Mouse (Mus musculus) lung, embryonic 16.5 days (tissue): ENCODE data around the gene Slc38a4. TPM values are rescaled to one million over a fixed set of nuclear protein-coding genes. Genes with fewer than 3 reads are reported as not detected.

ENCODE experiments used
- ATAC-seq: fragments of 200-750 bp; cut with Nextera tagmentation; 2 replicates; pipeline ENCODE4 v1.8.0; 2017; ENCODE audit warnings: low read depth, mild to moderate bottlenecking, moderate library complexity
- H3K27ac ChIP-seq: fragments of 300-500 bp; sonication (generic); 2 replicates; pipeline ENCODE4 v1.5.1; 2014; ENCODE audit warnings: mild to moderate bottlenecking, control low read depth, low read length
- H3K27me3 ChIP-seq: fragments of 300-500 bp; sonication (generic); 2 replicates; pipeline ENCODE4 v1.6.1; 2014; ENCODE audit warnings: low read depth, low read length, mixed read lengths; ENCODE audit not compliant: control insufficient read depth, insufficient read depth
- H3K36me3 ChIP-seq: fragments of 300-500 bp; sonication (generic); 2 replicates; pipeline ENCODE4 v1.6.1; 2014; ENCODE audit warnings: low read length; ENCODE audit not compliant: control insufficient read depth, insufficient read depth
- H3K4me1 ChIP-seq: fragments of 300-500 bp; sonication (generic); replicated peaks from 2 replicates; pipeline ENCODE4 v1.6.1; 2014; ENCODE audit warnings: low read length, mixed read lengths; ENCODE audit not compliant: control insufficient read depth, insufficient read depth
- H3K4me2 ChIP-seq: fragments of 300-500 bp; sonication (generic); 2 replicates; pipeline ENCODE4 v1.6.1; 2014; ENCODE audit warnings: low read depth, low read length, control low read depth
- H3K4me3 ChIP-seq: fragments of 300-500 bp; sonication (generic); 2 replicates; pipeline ENCODE4 v1.5.1; 2014; ENCODE audit warnings: mild to moderate bottlenecking, low read length, control low read depth
- H3K9ac ChIP-seq: fragments of 300-500 bp; sonication (generic); 2 replicates; pipeline ENCODE4 v1.6.1; 2014; ENCODE audit warnings: low read length, control low read depth
- H3K9me3 ChIP-seq: fragments of 300-500 bp; sonication (generic); 2 replicates; pipeline ENCODE4 v1.6.1; 2016; ENCODE audit warnings: low read length; ENCODE audit not compliant: control insufficient read depth
- WGBS: fragments of 180-500 bp; shearing (Covaris S2); extraction: QIAGEN DNeasy Blood & Tissue Kit; methylation state at CpG from one replicate; pipeline ENCODE4 v1.1.7; 2014; 5-methylcytosine and 5-hydroxymethylcytosine counted together
- polyA plus RNA-seq: library from polyadenylated mRNA; unstranded; fragments of >200 nt; fragmentation: Nextera tagmentation; extraction: Ambion mirVana; gene quantifications from 2 replicates; pipeline ENCODE4 v1.2.1, GENCODE M21; 2015

Gene Slc38a4
- polyA plus RNA-seq, 1 experiment from 2014 or later: 64.8 TPM

DNA sequence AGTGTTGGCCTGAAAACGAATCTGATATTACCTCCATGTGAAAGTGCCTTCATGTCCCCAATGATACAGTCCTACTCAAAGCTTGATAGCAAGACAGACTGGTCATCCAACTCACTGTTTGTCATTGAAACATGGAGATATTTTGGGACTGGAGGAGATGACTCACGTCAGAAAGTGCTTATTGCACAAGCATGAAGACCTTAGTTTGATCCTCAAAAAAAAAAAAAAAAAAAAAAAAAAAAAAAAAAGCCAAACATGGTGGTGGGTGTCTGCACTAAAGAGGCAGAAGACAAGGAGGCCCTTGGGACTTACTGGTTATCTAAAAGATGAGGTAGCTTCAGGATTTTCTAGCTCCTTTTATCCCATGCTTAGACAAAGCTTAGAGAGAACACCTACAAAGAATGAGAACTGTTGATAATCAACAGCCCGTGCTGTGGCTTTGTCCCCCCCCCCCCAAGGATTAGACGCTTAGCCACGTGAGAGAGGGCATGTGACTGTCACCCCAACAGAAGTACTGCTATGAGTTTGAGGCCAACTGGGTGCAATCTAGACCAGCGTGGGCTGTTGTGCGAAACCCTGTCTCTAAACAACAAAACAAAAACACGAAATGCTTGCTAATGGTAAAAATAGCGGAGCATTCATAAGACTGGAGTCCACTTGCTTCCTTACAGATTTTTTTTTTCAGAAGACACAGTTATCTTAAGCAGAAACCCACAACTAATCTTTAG lies 26.5 kb downstream of the Slc38a4 start:
- Histone ChIP-seq H3K4me1 (0 out of 2 replicates have a peak, but pooled peaks cover 5% of the 10 kb centered on the region), H3K9ac (no peak overlapping the region), H3K4me3 (no peak overlapping the region), H3K4me2 (no peak overlapping the region), H3K27me3 (no peaks in the 10 kb centered on the region), H3K27ac (no peak overlapping the region), H3K9me3 (no peaks in the 10 kb centered on the region), H3K36me3 (no peaks in the 10 kb centered on the region)
- no peak for ATAC-seq
- WGBS: 70% methylated on average over 9 of the region's 9 CpGs

DNA sequence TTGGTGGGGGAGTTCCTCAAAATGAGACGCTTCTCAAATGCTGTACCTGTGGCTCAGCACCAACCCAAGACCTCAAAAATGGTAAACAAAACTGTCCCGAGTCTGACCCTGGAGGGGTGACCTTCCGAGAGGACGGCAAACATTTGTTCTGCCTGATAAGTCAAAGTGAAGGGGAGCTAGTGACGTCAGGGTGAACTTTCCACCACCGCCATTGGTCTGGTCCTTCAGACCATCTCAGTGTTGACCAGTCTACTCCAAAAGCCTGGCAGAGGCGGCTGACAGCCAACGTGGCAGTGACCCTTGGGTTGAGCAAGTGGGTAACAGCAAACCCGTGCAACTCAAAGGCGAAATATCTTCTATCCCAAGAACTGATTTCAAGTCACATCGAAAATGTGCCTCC lies 27.1 kb downstream of the Slc38a4 start:
- H3K36me3 ChIP-seq: no peaks in the 10 kb centered on the region
- no peak overlapping the region for H3K4me3 ChIP-seq
- 47% methylated on average over 11 of the region's 11 CpGs for WGBS
- H3K27me3 ChIP-seq: no peaks in the 10 kb centered on the region
- H3K4me1 ChIP-seq: 0 out of 2 replicates have a peak, but pooled peaks cover 5% of the 10 kb centered on the region
- H3K9me3 ChIP-seq: no peaks in the 10 kb centered on the region
- ATAC-seq: peak; percentile 28; the same call in 1 of the 2 replicates
- no peak overlapping the region for H3K4me2 ChIP-seq
- H3K27ac ChIP-seq: no peak overlapping the region
- H3K9ac ChIP-seq: no peak overlapping the region

DNA sequence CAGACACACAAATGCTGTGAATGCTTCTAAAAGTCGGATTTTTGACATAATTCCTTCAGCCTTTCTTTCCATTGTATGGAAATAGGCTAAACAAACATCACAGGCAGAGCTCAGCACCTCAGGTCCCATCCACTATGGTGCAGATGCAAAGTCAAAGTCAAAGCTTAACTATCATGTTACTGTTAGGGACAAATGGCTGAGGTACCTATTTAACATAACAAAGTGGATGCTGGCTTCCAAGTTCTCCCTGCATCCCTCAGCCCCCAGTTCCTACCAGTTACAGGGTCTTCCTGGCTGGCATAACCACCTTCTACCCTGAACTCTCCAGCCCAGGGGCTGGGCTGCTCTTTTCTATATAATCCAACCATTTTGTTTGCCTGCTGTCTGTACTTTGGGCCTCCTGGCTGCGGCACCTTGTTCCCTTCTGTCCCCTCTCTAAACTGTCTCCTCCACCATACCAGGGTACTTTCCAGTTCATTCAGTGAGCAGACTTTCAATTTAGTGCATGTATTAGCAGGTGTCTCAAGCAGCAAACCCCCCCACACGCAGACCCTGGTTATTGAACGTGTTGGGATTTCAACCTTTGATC lies 27.6 kb downstream of the Slc38a4 start:
- Histone ChIP-seq H3K27ac (no peak overlapping the region), H3K9me3 (no peaks in the 10 kb centered on the region), H3K27me3 (no peaks in the 10 kb centered on the region), H3K4me2 (no peak overlapping the region), H3K4me3 (no peak overlapping the region), H3K4me1 (0 out of 2 replicates have a peak, but pooled peaks cover 2% of the 10 kb centered on the region), H3K9ac (no peak overlapping the region), H3K36me3 (no peaks in the 10 kb centered on the region)
- ATAC-seq: no peak
- WGBS: 26% methylated on average over 4 of the region's 4 CpGs

DNA sequence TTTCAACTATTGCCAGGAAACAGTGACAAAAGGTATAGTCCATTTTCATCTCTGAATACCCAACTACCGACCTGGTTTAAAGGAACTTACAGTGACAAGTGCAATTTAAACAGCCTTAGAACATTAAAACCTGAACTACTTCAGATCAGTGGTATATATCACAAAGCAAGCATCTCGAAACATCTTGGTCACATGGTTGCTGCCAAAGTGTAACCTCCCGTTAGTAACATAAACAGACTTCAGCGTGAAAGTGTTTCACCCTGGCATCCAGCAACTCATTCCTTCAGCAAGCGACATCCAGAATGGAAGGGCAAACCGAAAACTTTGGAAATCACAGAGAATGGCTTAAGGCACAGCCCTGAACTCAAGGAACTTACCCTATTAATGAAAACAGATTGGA lies 29.1 kb downstream of the Slc38a4 start:
- Histone ChIP-seq H3K4me2 (no peak overlapping the region), H3K9me3 (no peaks in the 10 kb centered on the region)
- 42% methylated on average over 6 of the region's 6 CpGs for WGBS

DNA sequence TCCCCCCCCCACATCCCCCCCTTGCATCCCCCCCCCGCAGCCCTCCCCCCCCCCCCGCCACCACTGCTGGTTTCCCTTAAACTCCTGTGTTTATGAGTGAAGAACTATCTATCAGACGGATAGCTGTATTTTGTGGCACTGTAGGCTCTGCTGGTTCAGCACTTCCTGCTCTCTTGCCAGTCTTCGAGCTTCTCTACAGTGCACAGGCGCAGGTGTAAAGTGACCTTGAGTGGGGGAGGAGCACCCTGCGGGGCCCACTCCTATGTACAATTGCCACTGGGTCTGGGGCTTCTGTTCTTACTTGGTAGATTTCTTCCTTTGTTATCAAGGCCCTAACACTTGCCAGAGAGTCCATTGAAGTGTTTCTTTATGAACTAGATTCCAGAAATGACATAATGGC lies 33.0 kb downstream of the Slc38a4 start:
- H3K4me3 ChIP-seq: no peak overlapping the region
- WGBS: 41% methylated on average over 5 of the region's 6 CpGs
- no peaks in the 10 kb centered on the region for H3K9me3 ChIP-seq
- no peak overlapping the region for H3K4me2 ChIP-seq
- no peaks in the 10 kb centered on the region for H3K27me3 ChIP-seq
- no peak for ATAC-seq
- H3K4me1 ChIP-seq: 0 out of 2 replicates have a peak, but pooled peaks cover 2% of the 10 kb centered on the region
- no peak overlapping the region for H3K9ac ChIP-seq
- no peak overlapping the region for H3K27ac ChIP-seq
- H3K36me3 ChIP-seq: no peaks in the 10 kb centered on the region

More for the DNA sequence above, 29.1 kb downstream of the Slc38a4 start:
- no peak overlapping the region for H3K9ac ChIP-seq
- no peak for ATAC-seq
- H3K36me3 ChIP-seq: no peaks in the 10 kb centered on the region
- no peak overlapping the region for H3K27ac ChIP-seq
- H3K4me1 ChIP-seq: 0 out of 2 replicates have a peak, but pooled peaks cover 2% of the 10 kb centered on the region
- H3K27me3 ChIP-seq: no peaks in the 10 kb centered on the region
- no peak overlapping the region for H3K4me3 ChIP-seq

DNA sequence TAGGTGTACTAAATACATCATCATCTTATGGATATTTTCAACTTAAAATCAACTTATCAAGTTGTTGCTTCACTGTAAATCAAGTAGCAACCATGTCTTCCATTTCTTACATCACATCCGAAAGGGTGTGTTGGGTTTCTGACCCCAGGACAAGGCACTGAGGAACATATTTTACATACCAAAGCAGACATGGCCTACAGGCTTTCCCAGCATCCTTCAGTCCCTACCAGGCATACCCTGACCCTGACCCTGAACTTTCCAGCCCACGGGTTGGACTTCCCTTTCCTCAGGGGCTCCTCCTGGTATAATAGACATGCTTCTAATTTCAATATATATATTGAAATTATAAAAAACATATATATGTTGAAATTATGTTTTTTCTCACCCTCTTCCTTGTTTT lies 33.5 kb downstream of the Slc38a4 start:
- Histone ChIP-seq H3K4me2 (no peak overlapping the region), H3K4me1 (0 out of 2 replicates have a peak, but pooled peaks cover 2% of the 10 kb centered on the region), H3K27ac (no peak overlapping the region), H3K4me3 (no peak overlapping the region), H3K36me3 (no peaks in the 10 kb centered on the region), H3K9me3 (no peaks in the 10 kb centered on the region), H3K9ac (no peak overlapping the region), H3K27me3 (no peaks in the 10 kb centered on the region)
- no peak for ATAC-seq
- WGBS: 86% methylated on average over 2 of the region's 2 CpGs

DNA sequence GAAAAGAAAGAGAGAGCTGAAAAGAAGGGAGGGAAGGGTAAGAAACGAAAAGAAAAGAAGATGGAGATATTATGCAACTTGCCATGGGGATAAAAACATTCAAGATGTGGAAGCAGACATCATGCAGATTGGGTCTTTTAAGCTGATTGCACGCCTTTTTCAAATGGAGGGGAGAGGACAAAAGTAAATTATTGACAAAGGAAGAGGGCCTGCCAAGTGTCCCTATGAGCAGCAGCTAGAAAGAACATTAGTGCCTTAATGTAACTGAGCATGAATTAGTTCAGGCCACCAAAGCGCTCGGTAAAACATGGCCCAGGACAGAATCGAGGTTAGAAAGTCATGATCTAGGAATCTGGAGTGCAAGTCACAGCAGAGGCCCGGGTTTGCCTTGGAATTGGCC lies 35.5 kb downstream of the Slc38a4 start:
- Histone ChIP-seq H3K9ac (no peak overlapping the region), H3K4me3 (no peak overlapping the region), H3K27me3 (no peaks in the 10 kb centered on the region), H3K4me2 (no peak overlapping the region), H3K27ac (no peak overlapping the region), H3K36me3 (0 out of 2 replicates have a peak, but pooled peaks cover 4% of the 10 kb centered on the region), H3K4me1 (peaks cover 5% of the 10 kb centered on the region), H3K9me3 (no peaks in the 10 kb centered on the region)
- WGBS: 60% methylated on average over 6 of the region's 6 CpGs
- ATAC-seq: no peak

DNA sequence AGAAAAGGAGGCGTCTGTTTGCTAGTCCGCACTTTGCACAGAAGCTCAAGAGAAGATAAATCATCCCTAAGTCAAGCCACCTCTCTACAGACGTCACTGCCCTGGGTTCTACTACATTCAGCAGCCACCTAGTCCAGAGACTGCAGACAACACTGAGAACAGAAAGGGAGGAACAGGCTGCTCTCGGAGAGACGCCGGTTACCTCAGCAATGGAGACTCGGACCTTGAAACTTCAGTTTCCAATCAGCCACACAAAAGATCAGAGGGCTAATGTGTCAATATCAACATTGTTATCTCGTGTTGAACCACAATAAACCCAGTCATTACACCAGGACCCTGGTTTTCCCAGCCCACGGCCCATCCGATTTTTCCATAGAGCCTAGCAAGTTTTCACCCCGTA lies 36.4 kb downstream of the Slc38a4 start:
- no peaks in the 10 kb centered on the region for H3K9me3 ChIP-seq
- ATAC-seq: no peak
- peak overlapping the region; percentile 34 for H3K4me2 ChIP-seq
- 63% methylated on average over 11 of the region's 11 CpGs for WGBS
- peaks cover 6% of the 10 kb centered on the region for H3K4me1 ChIP-seq
- H3K4me3 ChIP-seq: peak overlapping the region; percentile 29
- H3K27me3 ChIP-seq: no peaks in the 10 kb centered on the region
- 0 out of 2 replicates have a peak, but pooled peaks cover 5% of the 10 kb centered on the region for H3K36me3 ChIP-seq
- H3K9ac ChIP-seq: peak overlapping the region; percentile 39; the same call in 1 of the 2 replicates
- H3K27ac ChIP-seq: no peak overlapping the region

DNA sequence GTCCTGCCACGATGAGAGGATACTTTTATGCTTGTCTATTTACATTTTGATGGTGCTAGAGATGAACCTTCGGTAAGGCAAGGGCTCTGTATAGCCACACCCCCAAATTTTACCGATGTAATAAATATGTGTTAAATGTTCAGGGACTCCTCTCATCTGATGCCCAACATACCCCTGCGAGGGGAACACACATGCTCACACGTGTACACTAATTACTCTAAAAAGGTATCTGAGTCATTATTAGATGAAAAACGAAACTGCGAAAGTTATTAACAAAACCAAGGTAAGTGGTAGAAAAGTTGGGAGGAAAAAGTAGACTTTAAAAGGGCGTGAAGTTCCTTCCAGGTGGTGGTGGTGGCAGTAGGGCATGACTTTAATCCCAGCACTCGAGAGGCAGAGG lies 38.6 kb downstream of the Slc38a4 start:
- peaks cover 6% of the 10 kb centered on the region for H3K4me1 ChIP-seq
- no peaks in the 10 kb centered on the region for H3K27me3 ChIP-seq
- ATAC-seq: no peak
- no peak overlapping the region for H3K4me2 ChIP-seq
- H3K36me3 ChIP-seq: 0 out of 2 replicates have a peak, but pooled peaks cover 8% of the 10 kb centered on the region
- WGBS: 80% methylated on average over 9 of the region's 9 CpGs
- H3K9me3 ChIP-seq: no peaks in the 10 kb centered on the region
- H3K4me3 ChIP-seq: no peak overlapping the region
- no peak overlapping the region for H3K9ac ChIP-seq
- H3K27ac ChIP-seq: no peak overlapping the region
